Mouse (Mus musculus) embryonic facial prominence, embryonic 10.5 days (tissue): ENCODE measurements around the gene Tmem107. TPM values are rescaled to one million over a fixed set of nuclear protein-coding genes. Genes with fewer than 3 reads are reported as not detected.

ENCODE experiments used
- DNase-seq: peaks from one replicate; pipeline ENCODE4 v3.0.0-alpha.2; 2017; ENCODE audit warnings: low spot score
- H3K27ac ChIP-seq: fragments of 300-500 bp; sonication (generic); replicated peaks from 2 replicates; pipeline ENCODE4 v1.5.1; 2016; ENCODE audit warnings: mild to moderate bottlenecking
- H3K27me3 ChIP-seq: fragments of 300-500 bp; sonication (generic); replicated peaks from 2 replicates; pipeline ENCODE4 v1.6.1; 2016; ENCODE audit warnings: low read depth, mild to moderate bottlenecking; ENCODE audit not compliant: poor library complexity, severe bottlenecking
- H3K36me3 ChIP-seq: fragments of 300-500 bp; sonication (generic); replicated peaks from 2 replicates; pipeline ENCODE4 v1.6.1; 2016; ENCODE audit warnings: mild to moderate bottlenecking, moderate library complexity
- H3K4me1 ChIP-seq: fragments of 300-500 bp; sonication (generic); 2 replicates; pipeline ENCODE4 v1.6.1; 2016
- H3K4me3 ChIP-seq: fragments of 300-500 bp; sonication (generic); 2 replicates; pipeline ENCODE4 v1.5.1; 2016; ENCODE audit warnings: mild to moderate bottlenecking, moderate library complexity
- H3K9me3 ChIP-seq: fragments of 300-500 bp; sonication (generic); 2 replicates; pipeline ENCODE4 v1.6.1; 2016; ENCODE audit warnings: mild to moderate bottlenecking
- WGBS: fragments of 180-500 bp; shearing (Covaris S2); methylation state at CpG from one replicate; pipeline ENCODE4 v1.1.7; 2016; 5-methylcytosine and 5-hydroxymethylcytosine counted together
- polyA plus RNA-seq: library from polyadenylated mRNA; unstranded; fragments of >200 nt; fragmentation: Nextera tagmentation; extraction: Ambion mirVana; gene quantifications from 2 replicates; pipeline ENCODE4 v1.2.1, GENCODE M21; 2016

Gene Tmem107
- 41.0 and 44.5 TPM in 2 replicates for polyA plus RNA-seq

- peaks cover 58% of the 10 kb centered on the region for H3K4me1 ChIP-seq
- WGBS = under 1% methylated on average over 47 of the region's 47 CpGs
- no peaks in the 10 kb centered on the region for H3K9me3 ChIP-seq
- peak within 1 kb of the TSS; percentile 75 for H3K4me3 ChIP-seq
- H3K27me3 ChIP-seq = no peaks in the 10 kb centered on the region
- peak within 1 kb of the TSS; percentile 96 for H3K27ac ChIP-seq
- H3K36me3 ChIP-seq = no peaks in the 10 kb centered on the region
- DNase-seq = peak; percentile 95
Measured at GRCm38 (mm10) chr11:69070590-69071222, at the start of gene Tmem107. TSS of gene Tmem107 (plus strand) at chr11:69070806.

GRCm38 (mm10) chr11:69026562-69026961, 44.0 kb upstream of the Tmem107 start:
- Histone ChIP-seq H3K27ac (no peak overlapping the region), H3K9me3 (no peaks in the 10 kb centered on the region), H3K4me3 (no peak overlapping the region), H3K4me1 (no peaks in the 10 kb centered on the region), H3K27me3 (no peaks in the 10 kb centered on the region), H3K36me3 (peaks cover 100% of the 10 kb centered on the region)
- no peak for DNase-seq
- whole genome bisulfite sequencing = 82% methylated on average over 3 of the region's 3 CpGs

DNA sequence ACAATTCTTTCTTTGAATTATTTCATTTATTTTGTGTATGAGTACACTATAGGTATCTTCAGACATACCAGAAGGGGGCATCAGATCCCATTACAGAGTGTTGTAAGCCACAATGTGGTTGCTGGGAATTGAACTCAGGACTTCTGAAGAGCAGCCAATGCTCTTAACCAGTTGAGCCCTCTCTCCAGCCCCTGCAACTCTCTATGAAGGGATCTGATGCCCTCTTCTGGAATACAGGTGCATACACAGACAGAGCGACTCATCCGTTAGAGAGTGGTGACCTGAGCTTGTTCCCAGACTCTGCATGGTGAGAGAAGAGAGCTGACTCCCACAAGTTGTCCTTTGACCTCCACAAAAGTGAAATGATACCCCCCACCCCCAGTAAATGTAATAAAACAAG, 41.8 kb upstream of the Tmem107 start:
- H3K27me3 ChIP-seq = no peaks in the 10 kb centered on the region
- WGBS = 64% methylated on average over 2 of the region's 2 CpGs
- H3K27ac ChIP-seq = no peak overlapping the region
- no peaks in the 10 kb centered on the region for H3K9me3 ChIP-seq
- DNase-seq = no peak
- H3K4me3 ChIP-seq = no peak overlapping the region
- peaks cover 100% of the 10 kb centered on the region for H3K36me3 ChIP-seq
- H3K4me1 ChIP-seq = no peaks in the 10 kb centered on the region

GRCm38 (mm10) chr11:69033552-69033951, 37.1 kb upstream of the Tmem107 start:
- Histone ChIP-seq H3K9me3 (no peaks in the 10 kb centered on the region), H3K27me3 (no peaks in the 10 kb centered on the region), H3K36me3 (peaks cover 80% of the 10 kb centered on the region), H3K27ac (no peak overlapping the region), H3K4me3 (no peak overlapping the region), H3K4me1 (peaks cover 21% of the 10 kb centered on the region)
- no peak for DNase-seq
- WGBS = 70% methylated on average over 9 of the region's 9 CpGs

GRCm38 (mm10) chr11:69034585-69034984, 36.0 kb upstream of the Tmem107 start:
- peaks cover 70% of the 10 kb centered on the region for H3K36me3 ChIP-seq
- peaks cover 31% of the 10 kb centered on the region for H3K4me1 ChIP-seq
- WGBS = 93% methylated on average over 3 of the region's 3 CpGs
- no peak for DNase-seq
- no peak overlapping the region for H3K27ac ChIP-seq
- no peaks in the 10 kb centered on the region for H3K27me3 ChIP-seq
- no peaks in the 10 kb centered on the region for H3K9me3 ChIP-seq
- no peak overlapping the region for H3K4me3 ChIP-seq

- peak overlapping the region; percentile 77 for H3K4me3 ChIP-seq
- H3K9me3 ChIP-seq = no peaks in the 10 kb centered on the region
- H3K4me1 ChIP-seq = peaks cover 33% of the 10 kb centered on the region
- H3K36me3 ChIP-seq = peaks cover 61% of the 10 kb centered on the region
- peak overlapping the region; percentile 79 for H3K27ac ChIP-seq
- WGBS = 79% methylated on average over 9 of the region's 9 CpGs
- H3K27me3 ChIP-seq = no peaks in the 10 kb centered on the region
- DNase-seq = no peak
Measured at GRCm38 (mm10) chr11:69035411-69035810, 35.2 kb upstream of the Tmem107 start.

DNA sequence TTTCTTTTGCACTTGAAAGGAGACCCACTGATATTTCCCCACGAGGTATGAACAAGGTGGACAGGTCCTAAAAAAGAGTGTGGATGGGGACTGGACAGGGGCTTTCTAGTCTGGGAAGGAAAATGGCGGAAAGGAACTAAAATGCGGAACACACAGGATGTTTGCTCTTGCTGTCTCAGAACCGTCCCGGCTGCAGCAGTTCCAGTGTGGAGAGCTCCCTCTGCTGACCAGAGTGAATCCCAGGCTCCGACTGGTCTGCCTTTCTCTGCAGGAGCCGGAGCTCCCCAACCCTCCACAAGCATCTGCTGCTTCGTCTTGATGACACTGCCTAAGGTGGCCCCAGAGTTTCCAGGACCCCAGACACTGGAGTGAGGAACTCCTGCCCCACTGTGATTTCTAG, 34.8 kb upstream of the Tmem107 start:
- Histone ChIP-seq H3K27me3 (no peaks in the 10 kb centered on the region), H3K9me3 (no peaks in the 10 kb centered on the region), H3K4me3 (peak overlapping the region; percentile 77), H3K27ac (peak overlapping the region; percentile 79), H3K4me1 (peaks cover 33% of the 10 kb centered on the region), H3K36me3 (peaks cover 57% of the 10 kb centered on the region)
- DNase-seq = peak; percentile 87
- WGBS = 7% methylated on average over 8 of the region's 8 CpGs

DNA sequence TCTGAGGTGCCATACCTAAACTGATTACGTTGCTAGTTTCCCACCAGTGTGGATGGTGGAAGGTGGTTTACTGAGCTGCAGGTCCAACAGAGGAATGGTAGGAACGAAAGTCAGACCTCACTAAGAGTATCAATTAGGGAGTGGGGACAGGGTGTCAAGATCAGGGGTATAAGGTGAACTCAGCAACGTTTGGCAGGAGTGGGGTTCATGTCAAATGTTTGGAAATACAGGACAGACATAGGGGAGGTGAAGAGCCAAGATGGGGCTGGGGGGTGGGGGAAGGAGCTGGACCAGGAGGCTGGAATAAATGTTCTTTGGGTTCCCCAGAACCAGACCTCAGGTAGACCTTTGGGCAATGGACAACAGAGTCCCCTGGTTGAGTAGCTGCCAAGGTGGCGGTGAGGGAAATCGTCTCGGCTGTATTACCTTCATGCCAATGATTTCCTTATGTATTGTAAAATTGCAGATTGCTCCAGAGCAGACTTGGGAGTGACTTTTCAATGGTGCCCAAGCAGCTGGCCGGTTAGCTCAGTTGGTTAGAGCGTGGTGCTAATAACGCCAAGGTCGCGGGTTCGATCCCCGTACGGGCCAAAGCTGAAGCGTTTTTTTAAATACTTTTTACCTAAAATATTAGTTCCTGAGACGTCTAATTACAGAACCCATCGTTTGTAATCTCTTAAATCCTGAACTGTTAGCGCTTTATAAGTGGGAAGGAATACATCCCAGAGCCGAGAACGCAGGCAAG, 33.9 kb upstream of the Tmem107 start:
- peak overlapping the region; percentile 86 for H3K27ac ChIP-seq
- 10% methylated on average over 20 of the region's 20 CpGs for WGBS
- peaks cover 49% of the 10 kb centered on the region for H3K36me3 ChIP-seq

GRCm38 (mm10) chr11:69037231-69038061, 33.2 kb upstream of the Tmem107 start:
- no peaks in the 10 kb centered on the region for H3K9me3 ChIP-seq
- H3K27me3 ChIP-seq = no peaks in the 10 kb centered on the region
- peak overlapping the region; percentile 86 for H3K27ac ChIP-seq
- WGBS = 1% methylated on average over 34 of the region's 34 CpGs
- H3K36me3 ChIP-seq = peaks cover 41% of the 10 kb centered on the region
- H3K4me1 ChIP-seq = peaks cover 33% of the 10 kb centered on the region
- peak; percentile 86 for DNase-seq
- peak overlapping the region; percentile 77 for H3K4me3 ChIP-seq

More for the DNA sequence above, 33.9 kb upstream of the Tmem107 start:
- peaks cover 33% of the 10 kb centered on the region for H3K4me1 ChIP-seq
- H3K9me3 ChIP-seq = no peaks in the 10 kb centered on the region
- peak; percentile 89 for DNase-seq
- H3K27me3 ChIP-seq = no peaks in the 10 kb centered on the region
- peak overlapping the region; percentile 77 for H3K4me3 ChIP-seq

DNA sequence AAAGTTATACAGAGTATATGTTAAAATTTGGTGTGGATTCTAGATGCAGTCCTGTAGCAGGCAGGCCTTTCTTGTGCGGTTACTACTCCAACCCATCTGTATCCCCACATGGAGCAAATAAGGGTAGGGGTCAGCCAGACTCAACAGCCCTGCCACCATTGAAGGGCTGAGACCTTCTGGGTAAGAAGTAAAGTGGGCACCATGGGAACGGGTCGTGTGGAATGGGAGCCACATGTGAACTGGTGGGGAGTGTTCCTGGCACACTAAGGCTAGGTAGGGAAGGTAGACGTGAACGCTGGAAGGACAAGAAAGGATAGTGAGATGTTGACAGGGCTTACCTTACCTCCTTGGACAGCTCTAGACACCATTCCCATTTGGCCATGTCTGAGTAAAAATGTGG, 32.4 kb upstream of the Tmem107 start:
- H3K4me1 ChIP-seq = peaks cover 33% of the 10 kb centered on the region
- no peaks in the 10 kb centered on the region for H3K9me3 ChIP-seq
- H3K27ac ChIP-seq = no peak overlapping the region
- H3K27me3 ChIP-seq = no peaks in the 10 kb centered on the region
- peak overlapping the region; percentile 77 for H3K4me3 ChIP-seq
- no peak for DNase-seq
- 61% methylated on average over 5 of the region's 5 CpGs for WGBS
- H3K36me3 ChIP-seq = peaks cover 34% of the 10 kb centered on the region

DNA sequence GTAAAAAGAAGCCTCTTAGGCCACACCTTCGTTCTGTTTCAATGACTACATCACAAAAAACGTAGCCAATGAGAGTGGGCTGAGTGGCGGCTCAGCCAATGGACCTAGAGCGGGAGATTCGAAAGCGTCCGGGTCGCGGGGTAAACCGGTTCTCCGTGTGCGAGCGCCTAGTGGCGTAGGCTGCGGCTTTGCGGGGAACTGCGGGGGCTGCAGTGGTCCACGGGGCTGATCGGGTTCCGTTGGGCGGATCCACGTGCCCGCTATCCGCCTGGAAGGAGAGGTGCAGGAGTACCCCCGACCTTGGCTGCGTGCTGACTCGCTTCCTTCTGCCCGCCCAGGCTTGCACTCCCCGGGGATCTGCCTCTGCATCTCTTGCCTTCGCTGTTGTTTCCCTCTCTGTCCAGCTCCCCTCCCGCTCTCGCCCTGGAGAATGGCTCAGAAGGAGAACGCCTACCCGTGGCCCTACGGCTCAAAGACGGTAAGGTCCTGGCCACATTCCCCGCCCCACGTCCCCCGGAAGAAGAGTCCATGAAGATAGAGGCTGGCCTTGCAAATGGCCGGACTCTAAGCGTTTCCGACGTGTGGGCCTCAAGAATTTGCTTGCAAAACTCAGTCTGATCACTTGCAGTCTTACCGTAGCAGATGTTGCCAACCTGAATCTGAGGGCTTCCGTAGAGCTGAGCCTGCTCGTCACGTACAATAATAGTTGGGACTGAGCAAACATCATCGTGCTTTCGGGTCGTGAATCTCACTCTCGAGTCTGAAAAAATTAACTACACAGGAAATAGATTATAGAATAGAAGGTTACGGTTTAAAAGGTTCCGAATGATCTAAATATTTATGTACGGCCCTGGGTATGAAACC, 24.8 kb upstream of the Tmem107 start, which contains the start of gene Aurkb:
Aurkb (plus strand) TSS at position 117 of the 864 bp plus-strand sequence.
- peak within 1 kb of the TSS; percentile 93 for H3K4me3 ChIP-seq
- no peaks in the 10 kb centered on the region for H3K27me3 ChIP-seq
- peak within 1 kb of the TSS; percentile 98 for H3K27ac ChIP-seq
- no peaks in the 10 kb centered on the region for H3K9me3 ChIP-seq
- DNase-seq = peak; percentile 92
- WGBS = 1% methylated on average over 54 of the region's 54 CpGs
- H3K4me1 ChIP-seq = peaks cover 41% of the 10 kb centered on the region
- H3K36me3 ChIP-seq = peaks cover 37% of the 10 kb centered on the region
